Mouse (Mus musculus) MEL (cell line): ENCODE measurements at regions not wholly inside any gene's neighbourhood (a gene's known extent, or its start where the extent isn't known, plus 50 kb on each side); places are given as distances from the start of the nearest gene placed in this dataset.

ENCODE experiments used
- CTCF ChIP-seq, 3 experiments: IDR thresholded peaks in 2 of 3; conservative IDR thresholded peaks in 1 of 3; 2 replicates each; pipeline ENCODE4 v1.5.1; 2011 to 2012; ENCODE audit warnings: low read length in 3 of 3, low read depth in 2 of 3, mild to moderate bottlenecking in 2 of 3, improper control_type of control experiment in 1 of 3, inconsistent platforms in 1 of 3, mixed read lengths in 1 of 3, moderate library complexity in 1 of 3; ENCODE audit not compliant: control insufficient read depth in 1 of 3, insufficient read depth in 1 of 3, poor library complexity in 1 of 3, severe bottlenecking in 1 of 3
- E2F4 ChIP-seq: IDR thresholded peaks from 2 replicates; pipeline ENCODE4 v1.6.1; 2011; ENCODE audit warnings: low read depth, low read length, improper control_type of control experiment, borderline replicate concordance
- GABPA ChIP-seq: IDR thresholded peaks from 2 replicates; pipeline ENCODE4 v1.6.1; 2012; ENCODE audit warnings: low read depth, mild to moderate bottlenecking, inconsistent platforms, low read length, improper control_type of control experiment, moderate library complexity
- JUND ChIP-seq: IDR thresholded peaks from 2 replicates; pipeline ENCODE4 v1.6.1; 2011; ENCODE audit warnings: low read depth, mild to moderate bottlenecking, improper control_type of control experiment, low read length
- KAT2A ChIP-seq: conservative IDR thresholded peaks from 2 replicates; pipeline ENCODE4 v1.6.1; 2012; ENCODE audit warnings: low read depth, low read length, improper control_type of control experiment, inconsistent platforms
- MYC ChIP-seq: IDR thresholded peaks from 2 replicates; pipeline ENCODE4 v1.6.1; 2011; ENCODE audit warnings: low read depth, mild to moderate bottlenecking, low read length, improper control_type of control experiment, moderate library complexity
- NELFE ChIP-seq: IDR thresholded peaks from 2 replicates; pipeline ENCODE4 v1.6.1; 2011; ENCODE audit warnings: low read depth, low read length, improper control_type of control experiment
- POLR2A ChIP-seq, 2 experiments: IDR thresholded peaks; 2 replicates each; pipeline ENCODE4 v1.6.1; 2011 to 2012; ENCODE audit warnings: low read length in 2 of 2, mild to moderate bottlenecking in 2 of 2, control low read depth in 1 of 2, improper control_type of control experiment in 1 of 2, low read depth in 1 of 2, moderate library complexity in 1 of 2; ENCODE audit not compliant: control insufficient read depth in 1 of 2, insufficient read depth in 1 of 2, poor library complexity in 1 of 2
- POLR2AphosphoS2 ChIP-seq: IDR thresholded peaks from 2 replicates; pipeline ENCODE4 v1.6.1; 2011; ENCODE audit warnings: low read length, improper control_type of control experiment
- POLR2AphosphoS5 ChIP-seq: IDR thresholded peaks from 2 replicates; pipeline ENCODE4 v1.6.1; 2012; ENCODE audit warnings: low read depth, borderline replicate concordance, mild to moderate bottlenecking, inconsistent platforms, low read length, moderate library complexity, mixed read lengths
- RCOR1 ChIP-seq: IDR thresholded peaks from 2 replicates; pipeline ENCODE4 v1.6.1; 2012; ENCODE audit warnings: low read depth, mild to moderate bottlenecking, inconsistent platforms, low read length, improper control_type of control experiment
- USF1 ChIP-seq: IDR thresholded peaks from 2 replicates; pipeline ENCODE4 v1.6.1; 2014; ENCODE audit warnings: low read depth, mild to moderate bottlenecking, inconsistent platforms, low read length, improper control_type of control experiment, moderate library complexity

DNA sequence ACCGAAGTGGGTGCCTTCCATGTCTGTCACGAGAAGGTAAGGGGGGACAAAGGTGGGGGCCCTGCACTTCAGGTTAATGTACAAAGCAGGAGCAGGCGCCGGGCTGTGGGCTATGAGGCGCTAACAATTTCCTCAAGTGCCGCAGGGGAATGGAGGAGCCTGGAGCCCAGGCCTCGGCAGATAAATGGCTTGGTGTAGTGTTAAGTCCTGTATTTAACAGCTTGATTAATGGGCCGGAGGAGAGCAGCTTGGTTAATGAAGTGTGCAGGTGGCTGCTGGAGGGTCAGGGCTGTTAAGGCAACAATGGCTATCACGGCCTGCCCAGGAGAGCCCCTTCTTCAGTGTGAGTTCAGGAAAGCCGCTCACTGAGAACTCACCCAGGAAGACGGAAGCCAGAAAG, 72.0 kb upstream of the Twist2 start:
- TF ChIP-seq GABPA, result no peak
- TF ChIP-seq USF1, result no peak
- TF ChIP-seq CTCF (IDR thresholded peaks at IDR 0.05 in 2 of 3, conservative IDR thresholded peaks at IDR 0.05 in 1 of 3; ENCODE audit: control insufficient read depth in 1 of 3, insufficient read depth in 1 of 3, low read depth in 2 of 3, low read length in 3 of 3, poor library complexity in 1 of 3, severe bottlenecking in 1 of 3), result no peak
- TF ChIP-seq NELFE, result no peak
- TF ChIP-seq JUND, result no peak
- no peak for TF ChIP-seq POLR2A (IDR thresholded peaks at IDR 0.05; ENCODE audit: control insufficient read depth in 1 of 2, insufficient read depth in 1 of 2, low read depth in 1 of 2, low read length in 2 of 2, poor library complexity in 1 of 2)
- TF ChIP-seq POLR2AphosphoS5, result no peak
- no peak for TF ChIP-seq KAT2A
- no peak for TF ChIP-seq RCOR1
- no peak for TF ChIP-seq E2F4
- no peak for TF ChIP-seq MYC
- TF ChIP-seq POLR2AphosphoS2, result no peak
